Mouse (Mus musculus) CD8-positive naive resting alpha-beta T cell, adult 2 months (primary cell): ENCODE measurements around the gene Grb10.

Source experiments
- DNase-seq, 2 experiments: peaks; one replicate each; pipeline ENCODE4 v3.0.0; 2022; ENCODE audit warnings: low read depth in 2 of 2, low spot score in 2 of 2

The Grb10 gene

GRCm38 (mm10) chr11:11948321-11948987 lies 90.0 kb downstream of the Grb10 start:
- DNase-seq, result no peak

GRCm38 (mm10) chr11:11947857-11948256 lies 90.6 kb downstream of the Grb10 start:
- no peak for DNase-seq

GRCm38 (mm10) chr11:11945766-11946165 lies 92.7 kb downstream of the Grb10 start:
- no peak for DNase-seq

- DNase-seq, result no peak
Observed at GRCm38 (mm10) chr11:11944814-11945213, 93.7 kb downstream of the Grb10 start.

- no peak for DNase-seq
Observed at GRCm38 (mm10) chr11:11944082-11944349, 94.5 kb downstream of the Grb10 start.

- DNase-seq, result no peak
Observed at GRCm38 (mm10) chr11:11943240-11944081, 95.0 kb downstream of the Grb10 start.

- DNase-seq, result no peak
Observed at GRCm38 (mm10) chr11:11942320-11943217, 95.9 kb downstream of the Grb10 start.

- no peak for DNase-seq
Observed at GRCm38 (mm10) chr11:11940833-11941681, 97.4 kb downstream of the Grb10 start.

- no peak for DNase-seq
Observed at GRCm38 (mm10) chr11:11939611-11940010, 98.9 kb downstream of the Grb10 start.

- DNase-seq, result no peak
Observed at GRCm38 (mm10) chr11:11938591-11938990, 99.9 kb downstream of the Grb10 start.

GRCm38 (mm10) chr11:11937340-11938030 lies 101.0 kb downstream of the Grb10 start:
- DNase-seq, result no peak

GRCm38 (mm10) chr11:11934808-11935207 lies 103.7 kb downstream of the Grb10 start:
- DNase-seq, result no peak

- no peak for DNase-seq
Observed at GRCm38 (mm10) chr11:11932102-11932789, 106.2 kb downstream of the Grb10 start.

- DNase-seq, result no peak
Observed at GRCm38 (mm10) chr11:11931688-11932087, 106.8 kb downstream of the Grb10 start.

GRCm38 (mm10) chr11:11930527-11930926 lies 108.0 kb downstream of the Grb10 start:
- no peak for DNase-seq

- DNase-seq, result no peak
Observed at GRCm38 (mm10) chr11:11929059-11929458, 109.4 kb downstream of the Grb10 start.

GRCm38 (mm10) chr11:11928586-11928985 lies 109.9 kb downstream of the Grb10 start:
- DNase-seq, result no peak

- DNase-seq, result no peak
Observed at GRCm38 (mm10) chr11:11923900-11924299, 114.6 kb downstream of the Grb10 start.

GRCm38 (mm10) chr11:11923345-11923744 lies 115.1 kb downstream of the Grb10 start:
- DNase-seq, result no peak

- no peak for DNase-seq
Observed at GRCm38 (mm10) chr11:11922106-11922505, 116.4 kb downstream of the Grb10 start.
